Comparison of ENCODE assay signal across 18 mouse cellular contexts in the genomic region with DNA sequence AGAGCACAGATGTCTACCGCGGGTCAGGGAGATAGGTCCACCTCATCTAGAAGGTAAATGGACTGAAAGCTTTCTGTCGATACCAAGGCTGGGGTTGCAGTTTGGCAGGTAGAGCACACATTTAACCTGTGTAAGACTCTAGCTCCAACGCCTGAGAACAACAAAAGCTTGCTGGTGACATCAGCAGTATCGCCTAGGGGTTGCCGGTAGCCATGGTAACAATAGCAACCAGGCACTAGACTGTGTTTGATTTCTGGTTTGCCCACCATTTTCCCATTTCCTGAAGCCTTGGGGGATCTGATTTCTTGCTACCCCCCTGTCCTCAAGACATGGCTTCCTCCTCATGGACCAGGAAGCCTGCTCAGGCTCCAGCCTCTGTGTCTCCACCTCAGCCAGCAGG. TPM values are rescaled to one million over a fixed set of nuclear protein-coding genes. Genes with fewer than 3 reads are reported as not detected.
DNase-seq lines count a peak whose midpoint lies in the region; ATAC-seq and TF ChIP-seq lines count a peak whose summit lies in the region.
"Had no signal": no experiment of that assay in that cellular context is flagged by ENCODE, and none has a peak within 500 bp of the region (broad histone marks: within the 10 kb centered on the region; RNA-seq: fewer than 3 reads in every experiment).

No protein-coding gene starts in this region.

- no peaks in the 10 kb centered on the region for H3K27me3 ChIP-seq in forebrain, embryonic 13.5 days
- H3K27me3 ChIP-seq in forebrain, embryonic 10.5 days (ENCODE audit: poor library complexity, severe bottlenecking) = no peaks in the 10 kb centered on the region
- no peaks in the 10 kb centered on the region for H3K27me3 ChIP-seq in hindbrain, postnatal 0 days (ENCODE audit: insufficient read depth, low read length)
- no peaks in the 10 kb centered on the region for H3K27me3 ChIP-seq in stomach, postnatal 0 days (ENCODE audit: control insufficient read depth, insufficient read depth, low read length)
- H3K27me3 ChIP-seq: heart, embryonic 12.5 days; liver, embryonic 15.5 days; neural tube, embryonic 15.5 days had no signal

- no peaks in the 10 kb centered on the region for H3K9me3 ChIP-seq in forebrain, embryonic 13.5 days (replicated peaks)
- H3K9me3 ChIP-seq in forebrain, embryonic 10.5 days = no peaks in the 10 kb centered on the region
- no peaks in the 10 kb centered on the region for H3K9me3 ChIP-seq in hindbrain, postnatal 0 days (ENCODE audit: low read length)
- no peaks in the 10 kb centered on the region for H3K9me3 ChIP-seq in stomach, postnatal 0 days (ENCODE audit: control insufficient read depth, low read length)
- H3K9me3 ChIP-seq: heart, embryonic 12.5 days; liver, embryonic 15.5 days; neural tube, embryonic 15.5 days had no signal

- peaks cover 14% of the 10 kb centered on the region; the same call in 1 of the 2 replicates for H3K4me1 ChIP-seq in forebrain, embryonic 13.5 days
- H3K4me1 ChIP-seq in forebrain, embryonic 10.5 days = peaks cover 10% of the 10 kb centered on the region
- H3K4me1 ChIP-seq in hindbrain, postnatal 0 days (ENCODE audit: insufficient read depth, low read length) = no peaks in the 10 kb centered on the region
- no peaks in the 10 kb centered on the region for H3K4me1 ChIP-seq in stomach, postnatal 0 days (replicated peaks; ENCODE audit: control insufficient read depth, insufficient read depth)
- H3K4me1 ChIP-seq: liver, embryonic 15.5 days had no signal

- DNase-seq in forebrain, embryonic 10.5 days (ENCODE audit: extremely low spot score, low spot score) = no peak
- peak; percentile 21 for DNase-seq in retina, postnatal 1 day
- no peak for DNase-seq in retina, embryonic 14.5 days (ENCODE audit: low spot score)
- peak; percentile 45 for DNase-seq in hindbrain, postnatal 0 days (ENCODE audit: low spot score)
- no peak for DNase-seq in stomach, postnatal 0 days (ENCODE audit: low spot score)
- no peak for DNase-seq in lung, postnatal 10 days
- no peak for DNase-seq in heart, postnatal 36 days
- DNase-seq: cerebellum, adult 18-20 months; gastrocnemius, postnatal 25 days; kidney, adult 18-20 months; kidney, postnatal 25 days; layer of hippocampus, postnatal 36 days; lung, postnatal 36 days; thymus, adult 18-20 months had no signal

- intact Hi-C loops in heart, postnatal 36 days (cut with DNase I) = no loop called here

- peak; percentile 15; the same call in 1 of the 2 replicates for ATAC-seq in forebrain, embryonic 13.5 days
- ATAC-seq in hindbrain, postnatal 0 days = 0 out of 2 replicates have a peak, but pooled peaks have one; percentile 13
- peak; percentile 36; the same call in 1 of the 2 replicates for ATAC-seq in stomach, postnatal 0 days (ENCODE audit: low FRiP score, low TSS enrichment)

- 0 out of 2 replicates have a peak overlapping the region, but pooled peaks have one; percentile 8 for H3K9ac ChIP-seq in forebrain, embryonic 13.5 days
- no peak overlapping the region for H3K9ac ChIP-seq in hindbrain, postnatal 0 days (replicated peaks; ENCODE audit: low read length)
- no peak overlapping the region for H3K9ac ChIP-seq in stomach, postnatal 0 days (ENCODE audit: low read length)
- H3K9ac ChIP-seq: heart, embryonic 12.5 days; liver, embryonic 15.5 days; neural tube, embryonic 15.5 days had no signal

- peak overlapping the region; percentile 48; the same call in 1 of the 2 replicates for H3K27ac ChIP-seq in forebrain, embryonic 13.5 days
- H3K27ac ChIP-seq in forebrain, embryonic 10.5 days = no peak overlapping the region
- H3K27ac ChIP-seq in hindbrain, postnatal 0 days = peak overlapping the region; percentile 45; the same call in 1 of the 2 replicates
- H3K27ac ChIP-seq in stomach, postnatal 0 days (replicated peaks) = peak overlapping the region; percentile 59
- H3K27ac ChIP-seq: liver, embryonic 15.5 days; neural tube, embryonic 15.5 days had no signal

- no peak for TF ChIP-seq EP300 in stomach, postnatal 0 days (optimal IDR thresholded peaks at IDR 0.05)

- H3K4me2 ChIP-seq in forebrain, embryonic 13.5 days = no peak overlapping the region
- H3K4me2 ChIP-seq in hindbrain, postnatal 0 days (ENCODE audit: low read depth, low read length) = no peak overlapping the region
- no peak overlapping the region for H3K4me2 ChIP-seq in stomach, postnatal 0 days (replicated peaks; ENCODE audit: low read depth)
- H3K4me2 ChIP-seq: heart, embryonic 12.5 days; liver, embryonic 15.5 days; neural tube, embryonic 15.5 days had no signal

- TF ChIP-seq CTCF in hindbrain, postnatal 0 days (IDR thresholded peaks at IDR 0.05; ENCODE audit: low read depth) = no peak
- TF ChIP-seq CTCF in stomach, postnatal 0 days (IDR thresholded peaks at IDR 0.05; ENCODE audit: low read depth) = no peak

- no peak overlapping the region for H3K4me3 ChIP-seq in forebrain, embryonic 13.5 days
- H3K4me3 ChIP-seq in forebrain, embryonic 10.5 days = no peak overlapping the region
- no peak overlapping the region for H3K4me3 ChIP-seq in hindbrain, postnatal 0 days (ENCODE audit: low read length)
- H3K4me3 ChIP-seq in stomach, postnatal 0 days (ENCODE audit: low read depth, low read length) = no peak overlapping the region
- H3K4me3 ChIP-seq: heart, embryonic 12.5 days; liver, embryonic 15.5 days; neural tube, embryonic 15.5 days had no signal

- H3K36me3 ChIP-seq in forebrain, embryonic 13.5 days (ENCODE audit: poor library complexity, severe bottlenecking) = peaks cover 91% of the 10 kb centered on the region
- H3K36me3 ChIP-seq in forebrain, embryonic 10.5 days (replicated peaks) = peaks cover 99% of the 10 kb centered on the region
- peaks cover 60% of the 10 kb centered on the region for H3K36me3 ChIP-seq in hindbrain, postnatal 0 days (ENCODE audit: insufficient read depth, low read length)
- H3K36me3 ChIP-seq in stomach, postnatal 0 days (ENCODE audit: control insufficient read depth, insufficient read depth, low read length) = peaks cover 43% of the 10 kb centered on the region

- 74% methylated on average over 6 of the region's 6 CpGs for WGBS in forebrain, embryonic 13.5 days
- 93% methylated on average over 6 of the region's 6 CpGs for WGBS in forebrain, embryonic 10.5 days
- 75% methylated on average over 6 of the region's 6 CpGs for WGBS in hindbrain, postnatal 0 days
- 71% methylated on average over 6 of the region's 6 CpGs for WGBS in stomach, postnatal 0 days

RNA-seq across cellular contexts. Expression of a gene that starts 44.1 kb away (rescaled TPM):
- polyA plus RNA-seq in forebrain, embryonic 13.5 days (2015; fragmentation: Nextera tagmentation; extraction: Ambion mirVana) = 0.84 and 1.0 TPM in 2 replicates
- 6.1 and 6.2 TPM in 2 replicates for polyA plus RNA-seq in forebrain, embryonic 10.5 days (2016; fragmentation: Nextera tagmentation; extraction: Ambion mirVana)
- 2.5 and 3.6 TPM in 2 replicates for total RNA-seq in hindbrain, postnatal 0 days (2014; rRNA removed)
- polyA plus RNA-seq in hindbrain, postnatal 0 days (2015; fragmentation: Nextera tagmentation; extraction: Ambion mirVana) = 1.5 and 1.6 TPM in 2 replicates
- 2.3 and 2.4 TPM in 2 replicates for polyA plus RNA-seq in stomach, postnatal 0 days (2015; fragmentation: Nextera tagmentation; extraction: Ambion mirVana)
- 1 to 10 TPM; 6.5 to 7.5 TPM for total RNA-seq in heart, postnatal 36 days (2021)

Comparison
In these comparisons a context has a peak if more than half of its experiments do, and no peak if none do; other contexts are left out.
1. DNase-seq: peak in retina, postnatal 1 day (single experiment) and hindbrain, postnatal 0 days (single experiment); none in forebrain, embryonic 10.5 days (single experiment), retina, embryonic 14.5 days (single experiment), stomach, postnatal 0 days (single experiment), lung, postnatal 10 days (single experiment) and heart, postnatal 36 days (0 of 2).
2. Peak in every context shown above with its lines, with median percentiles within 50 percentile points of each other: ATAC-seq.